ENCODE assay signal across 8 mouse cellular contexts in genomic region chr17:50735955-50736533, GRCm38 (mm10).
A peak's percentile ranks its signal among the peaks of the same experiment; 100 is the strongest.
DNase-seq lines count a peak whose midpoint lies in the region; ATAC-seq lines count a peak whose summit lies in the region.

No protein-coding gene starts in this region.

- H3K4me3 ChIP-seq in heart, embryonic 12.5 days = no peak overlapping the region

- H3K4me1 ChIP-seq in heart, embryonic 12.5 days (replicated peaks) = peaks cover 42% of the 10 kb centered on the region

- no peak overlapping the region for H3K4me2 ChIP-seq in heart, embryonic 12.5 days

- WGBS in heart, embryonic 12.5 days = 53% methylated on average over 8 of the region's 8 CpGs

- no peak overlapping the region for H3K9ac ChIP-seq in heart, embryonic 12.5 days

- H3K9me3 ChIP-seq in heart, embryonic 12.5 days (replicated peaks) = no peaks in the 10 kb centered on the region

- H3K27ac ChIP-seq in heart, embryonic 12.5 days (ENCODE audit: poor library complexity, severe bottlenecking) = peak overlapping the region; percentile 69

- H3K36me3 ChIP-seq in heart, embryonic 12.5 days = no peaks in the 10 kb centered on the region

- no peaks in the 10 kb centered on the region for H3K27me3 ChIP-seq in heart, embryonic 12.5 days (replicated peaks)

- ATAC-seq in heart, embryonic 12.5 days (ENCODE audit: insufficient number of reproducible peaks, low FRiP score) = 0 out of 2 replicates have a peak, but pooled peaks have one; percentile 24
- no peak for ATAC-seq in erythroid progenitor cell, adult 5-6 weeks (replicated peaks; ENCODE audit: low FRiP score, poor library complexity, severe bottlenecking)

- peak; percentile 68 for DNase-seq in layer of hippocampus, adult 9-11 months
- no peak for DNase-seq in layer of hippocampus, postnatal 25 days (ENCODE audit: extremely low spot score in 1 of 2, low spot score in 1 of 2)
- DNase-seq in cerebellum, postnatal 10 days = peak; percentile 78 to 85
- DNase-seq in lung, postnatal 25 days (ENCODE audit: low spot score) = peak; percentile 54
- DNase-seq in ovary, postnatal 14 days (ENCODE audit: low spot score) = no peak
- DNase-seq in spleen, postnatal 36 days (ENCODE audit: low spot score in 2 of 2) = no peak

Comparison
In these comparisons a context has a peak if more than half of its experiments do, and no peak if none do; other contexts are left out.
1. DNase-seq: peak in layer of hippocampus, adult 9-11 months (single experiment), cerebellum, postnatal 10 days (2 of 2) and lung, postnatal 25 days (single experiment); none in layer of hippocampus, postnatal 25 days (0 of 2), ovary, postnatal 14 days (single experiment) and spleen, postnatal 36 days (0 of 2).